Mouse (Mus musculus) retina, postnatal 1 day (tissue): ENCODE measurements around the gene Dr1.
A peak's percentile ranks its signal among the peaks of the same experiment; 100 is the strongest.
"Not testable (repeated sequence)": the region's sequence is repeated elsewhere in the genome, so short reads cannot be mapped to it uniquely, and the experiment has no call there.

Experiments used
- DNase-seq: peaks from one replicate; pipeline ENCODE4 v3.0.0-alpha.2; 2012

Dr1 gene

GRCm38 (mm10) chr5:108268127-108269062 lies at the start of gene Dr1:
Dr1 (plus strand) TSS chr5:108268897.
- peak; percentile 96 for DNase-seq

- no peak for DNase-seq
These were observed 44.6 kb upstream of the Dr1 start for GRCm38 (mm10) chr5:108224077-108224476.

GRCm38 (mm10) chr5:108226159-108226558 lies 42.5 kb upstream of the Dr1 start:
- DNase-seq: no peak

DNA sequence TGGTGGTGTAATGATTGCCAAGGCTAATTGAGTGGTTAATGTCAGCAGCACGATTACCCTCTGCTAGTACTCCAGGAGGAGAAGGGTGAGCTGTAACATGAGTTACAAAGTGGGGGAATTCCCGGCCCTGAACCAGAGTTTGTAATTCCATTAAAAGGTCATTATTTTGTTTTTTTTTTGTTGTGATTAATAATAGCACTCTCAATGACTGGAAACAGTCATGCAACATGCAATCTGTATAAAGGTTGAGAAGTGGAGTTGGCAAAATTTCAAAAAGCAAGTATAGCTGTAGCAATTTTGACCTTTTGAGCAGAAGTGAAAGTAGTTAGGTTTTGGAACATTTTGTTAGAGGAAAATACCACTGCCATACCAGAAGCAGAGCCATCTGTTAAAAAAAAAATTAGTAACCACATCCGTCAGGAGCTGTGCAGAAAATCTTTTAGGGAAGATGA lies 22.4 kb upstream of the Dr1 start:
- no peak for DNase-seq

DNA sequence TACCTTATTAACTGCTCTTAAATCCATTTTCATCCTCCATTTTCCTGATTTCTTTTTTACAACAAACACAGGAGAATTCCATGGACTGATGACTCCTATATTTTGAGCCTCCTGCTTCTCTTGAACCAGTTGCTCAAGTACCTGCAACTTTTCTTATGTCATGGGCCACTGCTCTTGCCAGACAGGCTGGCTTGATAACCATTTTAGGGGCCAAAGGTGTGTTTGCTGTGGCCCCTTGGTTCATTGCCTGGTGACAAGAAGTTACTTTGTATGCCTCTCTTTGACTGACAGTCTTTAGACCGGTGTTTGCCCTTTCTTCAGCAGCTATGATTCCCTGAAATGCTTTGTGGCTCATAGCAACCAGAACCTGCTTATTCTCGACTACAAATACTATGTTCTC lies 18.7 kb upstream of the Dr1 start:
- no peak for DNase-seq

GRCm38 (mm10) chr5:108255259-108255658 lies 13.4 kb upstream of the Dr1 start:
- no peak for DNase-seq

GRCm38 (mm10) chr5:108262722-108263121 lies 6.0 kb upstream of the Dr1 start:
- no peak for DNase-seq

- DNase-seq: not testable (repeated sequence)
These were observed 4.9 kb upstream of the Dr1 start for GRCm38 (mm10) chr5:108263785-108264184.

GRCm38 (mm10) chr5:108266990-108267389 lies 1.7 kb upstream of the Dr1 start:
- DNase-seq: no peak

GRCm38 (mm10) chr5:108269063-108269810 lies 540 bp downstream of the Dr1 start:
- DNase-seq: no peak

- no peak for DNase-seq
These were observed 1.1 kb downstream of the Dr1 start for GRCm38 (mm10) chr5:108269811-108270151.

GRCm38 (mm10) chr5:108270415-108270814 lies 1.7 kb downstream of the Dr1 start:
- no peak for DNase-seq

DNA sequence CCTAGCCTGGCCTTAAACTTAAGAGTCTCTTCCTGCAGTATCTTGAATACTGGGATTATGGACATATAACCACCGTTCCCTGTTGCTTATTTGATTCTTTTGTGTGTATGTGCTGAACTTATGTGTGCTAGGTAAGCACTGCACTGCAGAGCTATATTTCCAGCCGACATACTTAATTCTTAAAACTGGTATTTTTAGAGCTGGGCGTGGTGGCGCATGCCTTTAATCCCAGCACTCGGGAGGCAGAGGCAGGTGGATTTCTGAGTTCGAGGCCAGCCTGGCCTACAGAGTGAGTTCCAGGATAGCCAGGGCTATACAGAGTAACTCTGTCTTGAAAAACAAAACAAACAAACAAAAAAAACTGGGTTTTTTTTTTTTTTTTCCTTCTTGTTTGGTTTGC lies 2.6 kb downstream of the Dr1 start:
- not testable (repeated sequence) for DNase-seq

DNA sequence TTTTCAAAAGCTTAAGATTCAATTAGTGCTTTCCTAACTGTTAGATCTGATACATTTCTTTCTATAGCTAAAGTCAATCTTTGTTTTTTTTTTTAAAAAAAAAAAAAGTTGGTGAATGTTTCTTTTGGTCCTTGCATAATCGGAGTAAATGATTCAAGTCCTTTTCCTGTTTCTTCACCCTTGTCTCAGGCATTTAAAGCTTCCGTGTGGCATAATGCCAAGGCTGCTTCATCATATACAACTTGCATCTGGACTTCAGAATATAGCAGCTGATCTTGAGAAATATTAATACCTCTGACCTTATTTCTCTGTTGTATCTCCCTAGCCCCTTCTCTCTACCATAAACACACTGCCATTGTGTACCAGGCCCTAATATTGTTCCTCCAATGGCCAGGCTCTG lies 18.3 kb downstream of the Dr1 start:
- DNase-seq: no peak

DNA sequence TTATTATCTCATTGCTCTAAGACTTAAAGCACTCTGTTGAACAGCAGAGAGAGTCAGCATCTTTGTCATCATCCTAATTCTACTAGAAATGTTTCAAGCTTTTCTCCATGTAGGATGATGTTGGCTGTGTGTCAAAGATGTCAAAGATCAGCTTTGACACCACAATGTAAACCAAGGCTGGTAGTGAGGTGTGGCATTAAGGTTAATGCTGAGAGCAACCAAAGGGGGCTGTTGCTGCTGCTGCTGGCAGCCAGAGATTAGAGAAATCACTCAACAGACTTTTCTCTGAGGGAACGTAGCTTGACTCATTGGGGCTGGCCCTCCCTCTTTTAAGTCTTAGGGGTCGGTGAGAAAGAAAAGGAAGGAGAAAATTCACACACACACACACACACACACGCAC lies 32.9 kb downstream of the Dr1 start:
- no peak for DNase-seq

GRCm38 (mm10) chr5:108312224-108313064 lies 43.7 kb downstream of the Dr1 start, which contains the start of gene Pigg:
Pigg (plus strand) TSS chr5:108312609.
- DNase-seq: peak; percentile 94

DNA sequence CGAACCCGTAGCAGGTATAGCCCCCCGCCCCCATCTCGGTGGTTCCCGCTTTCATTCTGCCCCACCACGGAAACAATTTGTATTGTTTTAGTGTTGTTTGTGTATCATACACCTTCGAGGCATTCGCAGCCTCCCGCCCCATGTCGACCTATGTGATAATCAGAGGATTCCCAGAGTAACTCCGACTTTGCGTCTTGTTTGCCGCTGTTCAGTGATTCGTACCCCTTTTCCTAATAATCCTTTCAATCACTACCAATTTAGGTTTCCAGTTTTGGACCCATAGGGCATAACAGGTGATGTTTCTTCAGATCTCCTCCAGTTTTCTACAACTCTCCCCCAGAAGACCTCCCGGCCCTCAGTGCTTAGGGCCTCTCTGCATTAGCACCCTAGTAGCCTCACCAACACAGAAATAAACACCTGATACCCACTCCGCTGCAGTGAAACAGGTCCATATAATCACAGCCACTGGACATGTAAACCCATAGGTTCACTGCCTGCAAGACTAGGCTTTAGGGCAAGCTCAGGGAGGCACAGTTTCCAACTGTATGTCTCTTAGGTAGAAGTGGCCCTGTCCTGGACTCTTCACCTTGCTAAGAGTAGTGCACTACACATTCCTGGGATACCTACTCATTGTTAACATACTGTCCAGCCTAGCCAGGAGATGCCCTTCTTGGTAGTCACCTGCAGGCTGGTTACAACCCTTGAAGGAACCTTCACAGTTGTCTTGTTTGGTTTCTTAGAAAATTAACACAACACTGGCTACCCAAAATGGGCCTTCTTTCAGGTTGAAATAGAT lies 44.6 kb downstream of the Dr1 start:
- DNase-seq: peak; percentile 0
